Mouse (Mus musculus) MEL (cell line): ENCODE measurements at regions not wholly inside any gene's neighbourhood (a gene's known extent, or its start where the extent isn't known, plus 50 kb on each side); places are given as distances from the start of the nearest gene placed in this dataset.

Source experiments
- DNase-seq: peaks from one replicate; pipeline ENCODE4 v3.0.0; 2011; ENCODE audit warnings: low read depth, low spot score
- H3K27ac ChIP-seq: 2 replicates; pipeline ENCODE4 v1.5.1; 2012; ENCODE audit warnings: low read depth, mild to moderate bottlenecking, control low read depth, low read length, moderate library complexity; ENCODE audit not compliant: control insufficient read depth
- H3K27me3 ChIP-seq, 2 experiments: fragments of 150-350 bp in 1 of 2; sonication (generic) in 1 of 2; 2 replicates each; pipeline ENCODE4 v1.6.1; 2012; ENCODE audit warnings: low read length in 2 of 2, mild to moderate bottlenecking in 2 of 2, improper control_type of control experiment in 1 of 2, moderate library complexity in 1 of 2; ENCODE audit not compliant: insufficient read depth in 2 of 2, control insufficient read depth in 1 of 2
- H3K36me3 ChIP-seq, 2 experiments: 2 replicates each; pipeline ENCODE4 v1.6.1; 2012 to 2014; ENCODE audit warnings: low read length in 2 of 2, improper control_type of control experiment in 1 of 2, inconsistent platforms in 1 of 2, mild to moderate bottlenecking in 1 of 2; ENCODE audit not compliant: insufficient read depth in 2 of 2, control insufficient read depth in 1 of 2
- H3K4me1 ChIP-seq, 2 experiments: fragments of 150-350 bp in 1 of 2; sonication (generic) in 1 of 2; 2 replicates each; pipeline ENCODE4 v1.6.1; 2012; ENCODE audit warnings: low read length in 2 of 2, improper control_type of control experiment in 1 of 2, mild to moderate bottlenecking in 1 of 2; ENCODE audit not compliant: insufficient read depth in 2 of 2, control insufficient read depth in 1 of 2
- H3K4me3 ChIP-seq, 2 experiments: fragments of 150-350 bp in 1 of 2; sonication (generic) in 1 of 2; 2 replicates each; pipeline ENCODE4 v1.5.1; 2012; ENCODE audit warnings: low read depth in 2 of 2, low read length in 2 of 2, mild to moderate bottlenecking in 2 of 2, moderate library complexity in 2 of 2, control low read depth in 1 of 2, improper control_type of control experiment in 1 of 2; ENCODE audit not compliant: control insufficient read depth in 1 of 2, insufficient read depth in 1 of 2
- H3K79me2 ChIP-seq: 2 replicates; pipeline ENCODE4 v1.6.1; 2012; ENCODE audit warnings: mild to moderate bottlenecking, low read length, moderate library complexity; ENCODE audit not compliant: control insufficient read depth, poor library complexity, insufficient read depth
- H3K9ac ChIP-seq: 2 replicates; pipeline ENCODE4 v1.6.1; 2012; ENCODE audit warnings: low read depth, mild to moderate bottlenecking, control low read depth, low read length, moderate library complexity; ENCODE audit not compliant: control insufficient read depth, poor library complexity, severe bottlenecking
- H3K9me3 ChIP-seq: fragments of 150-350 bp; sonication (generic); replicated peaks from 2 replicates; pipeline ENCODE4 v1.6.1; 2012; ENCODE audit warnings: mild to moderate bottlenecking, low read length, improper control_type of control experiment, moderate library complexity; ENCODE audit not compliant: insufficient read depth
- BHLHE40 ChIP-seq: IDR thresholded peaks from 2 replicates; pipeline ENCODE4 v1.6.1; 2012; ENCODE audit warnings: low read depth, mild to moderate bottlenecking, inconsistent platforms, low read length, improper control_type of control experiment, borderline replicate concordance
- CHD2 ChIP-seq: IDR thresholded peaks from 2 replicates; pipeline ENCODE4 v1.6.1; 2011; ENCODE audit warnings: low read length, improper control_type of control experiment
- CTCF ChIP-seq, 3 experiments: IDR thresholded peaks in 2 of 3; conservative IDR thresholded peaks in 1 of 3; 2 replicates each; pipeline ENCODE4 v1.5.1; 2011 to 2012; ENCODE audit warnings: low read length in 3 of 3, low read depth in 2 of 3, mild to moderate bottlenecking in 2 of 3, improper control_type of control experiment in 1 of 3, inconsistent platforms in 1 of 3, mixed read lengths in 1 of 3, moderate library complexity in 1 of 3; ENCODE audit not compliant: control insufficient read depth in 1 of 3, insufficient read depth in 1 of 3, poor library complexity in 1 of 3, severe bottlenecking in 1 of 3
- ELF1 ChIP-seq: IDR thresholded peaks from 2 replicates; pipeline ENCODE4 v1.6.1; 2014; ENCODE audit warnings: low read depth, mild to moderate bottlenecking, inconsistent platforms, low read length, improper control_type of control experiment, moderate library complexity
- EP300 ChIP-seq, 2 experiments: IDR thresholded peaks; 2 replicates each; pipeline ENCODE4 v1.6.1; 2011; ENCODE audit warnings: improper control_type of control experiment in 2 of 2, low read length in 2 of 2, low read depth in 1 of 2, mild to moderate bottlenecking in 1 of 2
- GATA1 ChIP-seq: IDR thresholded peaks from 2 replicates; pipeline ENCODE4 v1.6.1; 2011; ENCODE audit warnings: low read depth, low read length, improper control_type of control experiment
- HCFC1 ChIP-seq: IDR thresholded peaks from 2 replicates; pipeline ENCODE4 v1.6.1; 2012; ENCODE audit warnings: low read depth, mild to moderate bottlenecking, inconsistent platforms, low read length, improper control_type of control experiment, moderate library complexity
- KAT2A ChIP-seq: conservative IDR thresholded peaks from 2 replicates; pipeline ENCODE4 v1.6.1; 2012; ENCODE audit warnings: low read depth, low read length, improper control_type of control experiment, inconsistent platforms
- MAFK ChIP-seq: IDR thresholded peaks from 2 replicates; pipeline ENCODE4 v1.6.1; 2011; ENCODE audit warnings: low read depth, mild to moderate bottlenecking, low read length, improper control_type of control experiment, borderline replicate concordance
- MAX ChIP-seq: IDR thresholded peaks from 2 replicates; pipeline ENCODE4 v1.6.1; 2011; ENCODE audit warnings: low read length, improper control_type of control experiment
- MEF2A ChIP-seq: IDR thresholded peaks from 2 replicates; pipeline ENCODE4 v1.6.1; 2014; ENCODE audit warnings: low read depth, mild to moderate bottlenecking, inconsistent platforms, low read length, improper control_type of control experiment; ENCODE audit not compliant: poor library complexity, insufficient replicate concordance, severe bottlenecking; ENCODE audit errors: extremely low read depth
- MXI1 ChIP-seq: IDR thresholded peaks from 2 replicates; pipeline ENCODE4 v1.6.1; 2011; ENCODE audit warnings: mild to moderate bottlenecking, low read depth, low read length, improper control_type of control experiment
- MYB ChIP-seq: IDR thresholded peaks from 2 replicates; pipeline ENCODE4 v1.6.1; 2011; ENCODE audit warnings: mild to moderate bottlenecking, low read depth, low read length, improper control_type of control experiment
- NRF1 ChIP-seq: IDR thresholded peaks from 2 replicates; pipeline ENCODE4 v1.6.1; 2014; ENCODE audit warnings: low read depth, mild to moderate bottlenecking, inconsistent platforms, low read length, improper control_type of control experiment, moderate library complexity; ENCODE audit not compliant: poor library complexity, insufficient read depth, severe bottlenecking
- POLR2AphosphoS2 ChIP-seq: IDR thresholded peaks from 2 replicates; pipeline ENCODE4 v1.6.1; 2011; ENCODE audit warnings: low read length, improper control_type of control experiment
- POLR2AphosphoS5 ChIP-seq: IDR thresholded peaks from 2 replicates; pipeline ENCODE4 v1.6.1; 2012; ENCODE audit warnings: low read depth, borderline replicate concordance, mild to moderate bottlenecking, inconsistent platforms, low read length, moderate library complexity, mixed read lengths
- TBP ChIP-seq: IDR thresholded peaks from 2 replicates; pipeline ENCODE4 v1.8.0; 2011; ENCODE audit warnings: low read depth, low read length, improper control_type of control experiment
- TCF12 ChIP-seq: IDR thresholded peaks from 2 replicates; pipeline ENCODE4 v1.6.1; 2014; ENCODE audit warnings: low read depth, mild to moderate bottlenecking, inconsistent platforms, low read length, improper control_type of control experiment, moderate library complexity
- USF1 ChIP-seq: IDR thresholded peaks from 2 replicates; pipeline ENCODE4 v1.6.1; 2014; ENCODE audit warnings: low read depth, mild to moderate bottlenecking, inconsistent platforms, low read length, improper control_type of control experiment, moderate library complexity
- USF2 ChIP-seq, 2 experiments: IDR thresholded peaks; 2 replicates each; pipeline ENCODE4 v1.6.1; 2011 to 2012; ENCODE audit warnings: improper control_type of control experiment in 2 of 2, low read length in 2 of 2, borderline replicate concordance in 1 of 2, inconsistent platforms in 1 of 2, low read depth in 1 of 2, mild to moderate bottlenecking in 1 of 2; ENCODE audit not compliant: insufficient read depth in 1 of 2
- ZC3H11A ChIP-seq: IDR thresholded peaks from 2 replicates; pipeline ENCODE4 v1.6.1; 2012; ENCODE audit warnings: low read depth, mild to moderate bottlenecking, inconsistent platforms, low read length, improper control_type of control experiment
- ZKSCAN1 ChIP-seq: IDR thresholded peaks from 2 replicates; pipeline ENCODE4 v1.6.1; 2012; ENCODE audit warnings: low read depth, mild to moderate bottlenecking, inconsistent platforms, low read length, improper control_type of control experiment, moderate library complexity
- ZNF384 ChIP-seq: IDR thresholded peaks from 2 replicates; pipeline ENCODE4 v1.6.1; 2012; ENCODE audit warnings: low read depth, mild to moderate bottlenecking, inconsistent platforms, low read length, improper control_type of control experiment

- Histone ChIP-seq H3K27ac (no peak overlapping the region), H3K4me3 (no peak overlapping the region), H3K36me3 (no peaks in the 10 kb centered on the region), H3K79me2 (peaks cover 3% of the 10 kb centered on the region; the same call in 1 of the 2 replicates), H3K4me1 (no peaks in the 10 kb centered on the region), H3K9ac (no peak overlapping the region), H3K27me3 (no peaks in the 10 kb centered on the region), H3K9me3 (no peaks in the 10 kb centered on the region)
- DNase-seq: no peak
- TF ChIP-seq ELF1 (no peak), USF1 (no peak), TCF12 (no peak), MAFK (no peak), POLR2AphosphoS2 (no peak), NRF1 (no peak), MYB (no peak), USF2 (IDR thresholded peaks at IDR 0.05; ENCODE audit: borderline replicate concordance in 1 of 2, insufficient read depth in 1 of 2, low read depth in 1 of 2, low read length in 2 of 2) (no peak), MXI1 (no peak), EP300 (IDR thresholded peaks at IDR 0.05; ENCODE audit: low read depth in 1 of 2, low read length in 2 of 2) (no peak), ZKSCAN1 (no peak), CTCF (IDR thresholded peaks at IDR 0.05 in 2 of 3, conservative IDR thresholded peaks at IDR 0.05 in 1 of 3; ENCODE audit: control insufficient read depth in 1 of 3, insufficient read depth in 1 of 3, low read depth in 2 of 3, low read length in 3 of 3, poor library complexity in 1 of 3, severe bottlenecking in 1 of 3) (no peak), MEF2A (no peak), ZC3H11A (no peak), TBP (no peak), HCFC1 (no peak), CHD2 (no peak)
- TF ChIP-seq, all 39 proteins: peak for 0
These were observed 214.0 kb upstream of the Mkln1 start for GRCm38 (mm10) chr6:31184554-31184953.

- Histone ChIP-seq H3K36me3 (no peaks in the 10 kb centered on the region), H3K79me2 (peaks cover 3% of the 10 kb centered on the region; the same call in 1 of the 2 replicates), H3K4me3 (no peak overlapping the region), H3K27me3 (no peaks in the 10 kb centered on the region), H3K4me1 (no peaks in the 10 kb centered on the region), H3K9me3 (no peaks in the 10 kb centered on the region), H3K27ac (no peak overlapping the region), H3K9ac (no peak overlapping the region)
- DNase-seq: no peak
- TF ChIP-seq BHLHE40 (no peak), POLR2AphosphoS2 (no peak), POLR2AphosphoS5 (no peak), NRF1 (no peak), USF1 (no peak), MYB (no peak), KAT2A (no peak), MAX (no peak), TBP (no peak), ZNF384 (no peak), CTCF (IDR thresholded peaks at IDR 0.05 in 2 of 3, conservative IDR thresholded peaks at IDR 0.05 in 1 of 3; ENCODE audit: control insufficient read depth in 1 of 3, insufficient read depth in 1 of 3, low read depth in 2 of 3, low read length in 3 of 3, poor library complexity in 1 of 3, severe bottlenecking in 1 of 3) (no peak), GATA1 (no peak)
These were observed 213.4 kb upstream of the Mkln1 start for GRCm38 (mm10) chr6:31185151-31185550.
